Mouse (Mus musculus): ENCODE data around the gene Xrcc3. TPM values are rescaled to one million over a fixed set of nuclear protein-coding genes. Genes with fewer than 3 reads are reported as not detected.

The Xrcc3 gene
- total and polyA plus RNA-seq, 3 experiments, result 1.4 to 2.1 (median 1.8) TPM

DNA sequence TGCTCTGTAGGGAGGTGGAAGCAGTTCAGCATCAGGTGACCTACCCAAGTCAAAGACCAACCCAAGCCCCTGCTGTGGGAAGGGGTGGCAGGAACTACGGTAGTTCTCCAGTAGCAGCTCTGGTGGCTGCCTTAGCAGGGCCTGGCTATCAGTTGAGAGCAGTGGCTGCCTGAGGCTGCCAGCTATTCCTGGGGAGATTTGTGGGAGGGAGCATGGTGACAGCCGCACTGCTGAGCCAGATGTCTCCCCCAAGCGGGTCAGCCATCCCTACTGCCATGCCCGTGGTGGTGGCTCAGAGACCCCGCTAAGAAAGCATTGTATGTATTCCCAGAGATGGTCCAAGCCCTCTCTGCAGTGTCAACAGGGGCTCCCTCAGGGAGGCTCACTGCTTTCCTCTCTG is 19.0 kb upstream of the Xrcc3 start:
- H3K27me3 ChIP-seq (ENCODE audit: control insufficient read depth, insufficient read depth, low read length), result no peaks in the 10 kb centered on the region
- no peaks in the 10 kb centered on the region for H3K36me3 ChIP-seq (ENCODE audit: control insufficient read depth, insufficient read depth, low read length)
- no peak for TF ChIP-seq POLR2A (IDR thresholded peaks at IDR 0.05; ENCODE audit: insufficient read depth, low read depth, low read length)
- TF ChIP-seq CTCF (IDR thresholded peaks at IDR 0.05), result no peak
- TF ChIP-seq EP300 (IDR thresholded peaks at IDR 0.05; ENCODE audit: insufficient read depth, low read depth, low read length), result no peak
- H3K27ac ChIP-seq, result no peak overlapping the region
- no peak overlapping the region for H3K9ac ChIP-seq (ENCODE audit: low read depth, low read length)
- no peaks in the 10 kb centered on the region for H3K79me2 ChIP-seq (replicated peaks; ENCODE audit: control insufficient read depth, insufficient read depth, low read length)
- 81% methylated on average over 5 of the region's 5 CpGs for WGBS
- H3K4me3 ChIP-seq, result no peak overlapping the region
- DNase-seq, result no peak
- intact Hi-C loops (cut with DNase I), result no loop called here
- no peaks in the 10 kb centered on the region for H3K4me1 ChIP-seq (ENCODE audit: control insufficient read depth, insufficient read depth, low read length)

DNA sequence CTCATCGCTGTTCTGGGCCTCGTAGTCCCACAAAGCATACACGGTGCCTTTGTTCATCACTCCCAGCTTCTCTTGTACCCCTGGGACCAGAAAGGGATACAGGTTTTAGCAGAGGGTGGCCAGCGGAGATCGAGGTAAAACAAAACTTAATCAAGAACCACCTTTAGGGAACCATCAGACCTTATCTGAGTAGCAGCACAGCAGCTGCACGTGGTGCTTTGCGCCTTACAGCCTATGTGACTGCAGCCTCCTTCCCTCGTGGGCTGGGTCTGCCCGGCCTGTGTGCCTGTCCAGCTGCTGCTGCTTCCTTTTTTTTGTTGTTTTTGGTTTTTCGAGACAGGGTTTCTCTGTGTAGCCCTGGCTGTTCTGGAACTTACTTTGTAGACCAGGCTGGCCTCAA is 16.7 kb upstream of the Xrcc3 start:
- no peaks in the 10 kb centered on the region for H3K27me3 ChIP-seq (ENCODE audit: control insufficient read depth, insufficient read depth, low read length)
- WGBS, result 81% methylated on average over 10 of the region's 10 CpGs
- no peaks in the 10 kb centered on the region for H3K36me3 ChIP-seq (ENCODE audit: control insufficient read depth, insufficient read depth, low read length)
- no peak overlapping the region for H3K27ac ChIP-seq
- no peaks in the 10 kb centered on the region for H3K4me1 ChIP-seq (ENCODE audit: control insufficient read depth, insufficient read depth, low read length)
- no peak for TF ChIP-seq CTCF (IDR thresholded peaks at IDR 0.05)
- TF ChIP-seq POLR2A (IDR thresholded peaks at IDR 0.05; ENCODE audit: insufficient read depth, low read depth, low read length), result no peak
- TF ChIP-seq EP300 (IDR thresholded peaks at IDR 0.05; ENCODE audit: insufficient read depth, low read depth, low read length), result no peak
- no peak overlapping the region for H3K4me3 ChIP-seq
- DNase-seq, result no peak
- no peak overlapping the region for H3K9ac ChIP-seq (ENCODE audit: low read depth, low read length)
- intact Hi-C loops (cut with DNase I), result no loop called here
- no peaks in the 10 kb centered on the region for H3K79me2 ChIP-seq (replicated peaks; ENCODE audit: control insufficient read depth, insufficient read depth, low read length)

DNA sequence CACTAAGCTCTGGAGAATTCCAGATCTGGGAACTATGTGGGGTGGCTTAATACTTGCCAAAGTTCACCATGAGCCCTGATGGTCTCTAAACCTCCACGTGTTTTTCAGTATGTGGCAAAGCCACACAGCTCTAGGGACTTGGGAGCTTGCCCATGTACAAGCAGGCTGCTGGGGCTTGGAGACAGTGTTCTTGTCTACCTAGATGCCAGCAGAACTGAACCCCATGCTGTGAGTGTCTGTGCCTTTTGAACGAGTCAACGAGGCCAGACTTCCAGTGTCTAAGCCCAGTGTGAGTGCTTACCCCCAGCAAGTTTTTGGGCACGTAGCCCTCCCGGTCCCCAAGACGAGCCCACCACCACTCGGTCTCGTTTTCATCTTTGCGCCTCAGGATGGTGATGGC is 16.3 kb upstream of the Xrcc3 start:
- DNase-seq, result no peak
- 88% methylated on average over 9 of the region's 9 CpGs for WGBS
- TF ChIP-seq CTCF (IDR thresholded peaks at IDR 0.05) (no peak), POLR2A (IDR thresholded peaks at IDR 0.05; ENCODE audit: insufficient read depth, low read depth, low read length) (no peak), EP300 (IDR thresholded peaks at IDR 0.05; ENCODE audit: insufficient read depth, low read depth, low read length) (no peak)
- no peaks in the 10 kb centered on the region for H3K4me1 ChIP-seq (ENCODE audit: control insufficient read depth, insufficient read depth, low read length)
- intact Hi-C loops (cut with DNase I), result no loop called here
- no peaks in the 10 kb centered on the region for H3K36me3 ChIP-seq (ENCODE audit: control insufficient read depth, insufficient read depth, low read length)
- no peak overlapping the region for H3K4me3 ChIP-seq
- no peak overlapping the region for H3K27ac ChIP-seq
- no peaks in the 10 kb centered on the region for H3K27me3 ChIP-seq (ENCODE audit: control insufficient read depth, insufficient read depth, low read length)
- no peak overlapping the region for H3K9ac ChIP-seq (ENCODE audit: low read depth, low read length)
- H3K79me2 ChIP-seq (replicated peaks; ENCODE audit: control insufficient read depth, insufficient read depth, low read length), result no peaks in the 10 kb centered on the region

DNA sequence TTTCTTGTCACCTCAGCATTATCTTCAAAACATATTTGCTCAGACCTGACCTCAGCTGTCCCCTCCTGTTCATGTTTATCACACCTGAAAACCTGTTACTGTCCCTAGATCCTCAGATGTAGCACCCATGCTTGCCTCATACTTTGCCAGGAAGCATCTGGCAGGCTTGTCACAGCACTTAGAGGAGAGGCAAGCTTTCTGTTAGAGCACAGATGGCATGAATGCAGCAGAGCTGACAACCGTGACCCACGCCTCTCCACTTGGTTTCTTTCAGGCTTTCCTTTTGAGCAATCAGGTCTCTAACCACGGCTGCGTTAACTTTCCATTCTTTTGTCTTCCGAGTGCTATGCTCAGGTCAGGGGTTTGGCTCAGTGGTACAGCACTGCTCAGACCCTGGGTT is 15.8 kb upstream of the Xrcc3 start:
- no peaks in the 10 kb centered on the region for H3K36me3 ChIP-seq (ENCODE audit: control insufficient read depth, insufficient read depth, low read length)
- no peak overlapping the region for H3K27ac ChIP-seq
- DNase-seq, result no peak
- 79% methylated on average over 5 of the region's 5 CpGs for WGBS
- no peaks in the 10 kb centered on the region for H3K27me3 ChIP-seq (ENCODE audit: control insufficient read depth, insufficient read depth, low read length)
- intact Hi-C loops (cut with DNase I), result no loop called here
- TF ChIP-seq EP300 (IDR thresholded peaks at IDR 0.05; ENCODE audit: insufficient read depth, low read depth, low read length) (no peak), CTCF (IDR thresholded peaks at IDR 0.05) (no peak), POLR2A (IDR thresholded peaks at IDR 0.05; ENCODE audit: insufficient read depth, low read depth, low read length) (no peak)
- no peaks in the 10 kb centered on the region for H3K4me1 ChIP-seq (ENCODE audit: control insufficient read depth, insufficient read depth, low read length)
- H3K79me2 ChIP-seq (replicated peaks; ENCODE audit: control insufficient read depth, insufficient read depth, low read length), result no peaks in the 10 kb centered on the region
- no peak overlapping the region for H3K9ac ChIP-seq (ENCODE audit: low read depth, low read length)
- H3K4me3 ChIP-seq, result no peak overlapping the region

DNA sequence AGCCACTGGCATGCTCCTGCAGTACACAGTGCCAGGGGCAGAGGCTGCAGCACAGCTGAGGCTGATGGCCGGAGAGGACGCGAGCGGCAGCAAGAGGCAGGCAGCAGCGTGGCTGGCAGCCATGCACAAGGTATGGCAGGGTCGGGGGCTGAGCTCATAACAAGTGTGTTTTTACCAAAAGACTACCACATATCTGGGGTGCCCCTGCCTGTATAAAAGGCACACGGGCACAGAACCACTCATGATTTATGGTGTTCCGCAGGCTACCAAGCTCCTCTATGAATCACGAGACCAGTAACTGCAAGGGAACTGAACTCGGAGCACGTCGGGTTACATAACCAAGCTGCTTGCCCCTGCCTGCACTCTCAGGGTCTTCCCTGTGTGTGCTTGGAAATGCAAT is 13.9 kb upstream of the Xrcc3 start:
- no peak for DNase-seq
- WGBS, result 92% methylated on average over 12 of the region's 12 CpGs
- Histone ChIP-seq H3K36me3 (ENCODE audit: control insufficient read depth, insufficient read depth, low read length) (no peaks in the 10 kb centered on the region), H3K27me3 (ENCODE audit: control insufficient read depth, insufficient read depth, low read length) (no peaks in the 10 kb centered on the region), H3K27ac (no peak overlapping the region), H3K9ac (ENCODE audit: low read depth, low read length) (no peak overlapping the region), H3K4me1 (ENCODE audit: control insufficient read depth, insufficient read depth, low read length) (no peaks in the 10 kb centered on the region), H3K79me2 (replicated peaks; ENCODE audit: control insufficient read depth, insufficient read depth, low read length) (no peaks in the 10 kb centered on the region), H3K4me3 (no peak overlapping the region)
- intact Hi-C loops (cut with DNase I), result no loop called here
- no peak for TF ChIP-seq EP300 (IDR thresholded peaks at IDR 0.05; ENCODE audit: insufficient read depth, low read depth, low read length)
- no peak for TF ChIP-seq POLR2A (IDR thresholded peaks at IDR 0.05; ENCODE audit: insufficient read depth, low read depth, low read length)
- TF ChIP-seq CTCF (IDR thresholded peaks at IDR 0.05), result no peak

DNA sequence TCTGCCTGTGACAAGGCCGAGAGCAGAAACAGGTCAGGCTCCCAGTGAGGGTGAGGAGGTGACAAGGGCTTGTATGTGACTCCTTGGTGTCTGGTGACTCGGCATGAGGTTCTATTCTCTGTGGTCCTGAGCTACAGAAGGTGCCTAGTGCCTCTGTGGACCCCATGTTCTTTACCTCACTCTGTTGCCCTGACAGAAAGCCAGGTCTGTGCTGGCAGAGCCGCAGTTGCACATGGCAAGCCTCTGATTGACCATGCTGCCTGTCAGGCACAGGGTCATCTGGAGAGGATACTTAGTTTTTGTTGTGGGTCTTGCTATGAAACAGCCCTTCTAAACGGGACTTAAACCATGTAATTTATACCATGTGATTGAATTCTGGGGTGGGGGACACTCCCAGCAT is 8.3 kb upstream of the Xrcc3 start:
- Histone ChIP-seq H3K27me3 (ENCODE audit: control insufficient read depth, insufficient read depth, low read length) (no peaks in the 10 kb centered on the region), H3K79me2 (replicated peaks; ENCODE audit: control insufficient read depth, insufficient read depth, low read length) (no peaks in the 10 kb centered on the region; the same call in 1 of the 2 replicates), H3K9ac (ENCODE audit: low read depth, low read length) (no peak overlapping the region), H3K36me3 (ENCODE audit: control insufficient read depth, insufficient read depth, low read length) (no peaks in the 10 kb centered on the region), H3K27ac (no peak overlapping the region), H3K4me3 (no peak overlapping the region), H3K4me1 (ENCODE audit: control insufficient read depth, insufficient read depth, low read length) (peaks cover 14% of the 10 kb centered on the region)
- no peak for DNase-seq
- WGBS, result 43% methylated on average over 4 of the region's 4 CpGs
- TF ChIP-seq EP300 (IDR thresholded peaks at IDR 0.05; ENCODE audit: insufficient read depth, low read depth, low read length) (no peak), POLR2A (IDR thresholded peaks at IDR 0.05; ENCODE audit: insufficient read depth, low read depth, low read length) (no peak), CTCF (IDR thresholded peaks at IDR 0.05) (no peak)
- intact Hi-C loops (cut with DNase I), result no loop called here

Data from heart, adult 2 months (tissue).